Mouse (Mus musculus) ES-Bruce4 (cell line): Measurements from ENCODE around the gene Alkbh4. TPM values are rescaled to one million over a fixed set of nuclear protein-coding genes. Genes with fewer than 3 reads are reported as not detected.

Experiments used
- H3K27ac ChIP-seq: 2 replicates; pipeline ENCODE4 v1.5.1; 2012; ENCODE audit warnings: low read length, inconsistent platforms; ENCODE audit not compliant: insufficient read depth
- H3K27me3 ChIP-seq: 2 replicates; pipeline ENCODE4 v1.6.1; 2012; ENCODE audit warnings: mild to moderate bottlenecking, low read length, inconsistent platforms; ENCODE audit not compliant: control insufficient read depth, poor library complexity, insufficient read depth, severe bottlenecking
- H3K36me3 ChIP-seq: 2 replicates; pipeline ENCODE4 v1.6.1; 2012; ENCODE audit warnings: inconsistent platforms, mild to moderate bottlenecking, low read length, moderate library complexity; ENCODE audit not compliant: control insufficient read depth, poor library complexity, insufficient read depth, severe bottlenecking
- H3K4me1 ChIP-seq: one replicate; pipeline ENCODE4 v1.8.1; 2011; ENCODE audit warnings: low read length; ENCODE audit not compliant: control insufficient read depth, insufficient read depth
- H3K4me3 ChIP-seq: 2 replicates; pipeline ENCODE4 v1.5.1; 2011; ENCODE audit warnings: low read depth, mild to moderate bottlenecking, low read length
- H3K9ac ChIP-seq: 2 replicates; pipeline ENCODE4 v1.6.1; 2012; ENCODE audit warnings: low read depth, mild to moderate bottlenecking, inconsistent platforms; ENCODE audit not compliant: poor library complexity, severe bottlenecking
- H3K9me3 ChIP-seq: replicated peaks from 2 replicates; pipeline ENCODE4 v1.6.1; 2012; ENCODE audit warnings: mild to moderate bottlenecking, low read length, inconsistent platforms; ENCODE audit not compliant: control insufficient read depth, poor library complexity, insufficient read depth, severe bottlenecking
- CTCF ChIP-seq: IDR thresholded peaks from one replicate; pipeline ENCODE4 v1.8.1; 2011; ENCODE audit warnings: low read depth, low read length
- EP300 ChIP-seq: IDR thresholded peaks from 2 replicates; pipeline ENCODE4 v1.6.1; 2011; ENCODE audit warnings: low read depth, low read length; ENCODE audit not compliant: insufficient read depth
- POLR2A ChIP-seq: IDR thresholded peaks from one replicate; pipeline ENCODE4 v1.8.1; 2011; ENCODE audit warnings: low read length; ENCODE audit not compliant: insufficient read depth
- polyA plus RNA-seq: library from polyadenylated mRNA; stranded (reverse); fragments of >200 nt; gene quantifications from 2 replicates; pipeline ENCODE4 v1.2.4, GENCODE M21; 2011; ENCODE audit warnings: low read depth; ENCODE audit not compliant: missing spikeins, insufficient read depth, insufficient read length

Gene Alkbh4
- 8.7 and 10.6 TPM in 2 replicates for polyA plus RNA-seq

DNA sequence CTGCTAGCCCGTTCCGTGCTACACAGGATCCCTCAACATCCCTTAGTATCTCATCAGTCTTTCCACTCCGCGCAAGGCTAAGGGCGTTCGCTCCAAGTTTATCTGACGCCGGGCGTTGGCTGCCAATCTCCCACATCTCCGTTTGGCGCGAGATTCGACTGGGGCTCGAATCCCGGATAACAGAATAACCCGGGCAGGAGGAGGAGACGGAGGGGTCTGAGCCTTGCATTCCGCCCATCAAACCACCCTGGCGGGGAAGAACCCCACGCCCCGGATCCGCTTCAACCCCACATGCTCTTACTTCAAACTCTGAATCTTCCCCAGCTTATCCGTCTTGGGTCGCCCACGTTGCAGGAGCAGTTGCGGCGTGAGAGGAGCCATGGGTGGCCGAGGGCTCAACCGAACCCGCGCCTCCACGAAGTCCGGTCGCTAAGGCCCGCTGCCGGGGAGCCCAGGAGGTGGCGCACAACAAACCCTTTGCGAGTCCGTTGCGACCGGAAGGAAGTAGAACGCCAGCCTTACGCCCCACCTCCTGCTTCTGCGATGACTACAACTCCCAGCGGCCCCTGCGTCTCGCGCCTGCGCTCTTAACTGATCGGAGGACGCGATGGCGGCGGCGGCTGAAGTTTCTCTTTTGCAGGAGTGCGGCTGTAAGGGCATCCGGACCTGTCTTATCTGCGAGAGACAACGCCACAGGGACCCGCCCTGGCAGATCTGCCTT lies at the start of gene Alkbh4, which contains the start of gene Lrwd1:
Alkbh4 (plus strand) TSS at position 576 of the 721 bp plus-strand sequence.
Lrwd1 (minus strand) TSS at position 504 of the 721 bp plus-strand sequence.
- Histone ChIP-seq H3K27ac (no peak within 1 kb of the TSS), H3K4me3 (peak within 1 kb of the TSS; percentile 97), H3K9me3 (no peaks in the 10 kb centered on the region), H3K27me3 (no peaks in the 10 kb centered on the region), H3K4me1 (peaks cover 5% of the 10 kb centered on the region), H3K36me3 (no peaks in the 10 kb centered on the region), H3K9ac (peak within 1 kb of the TSS; percentile 82)
- TF ChIP-seq POLR2A (peak; percentile 69), EP300 (no peak), CTCF (peak; percentile 66)

GRCm38 (mm10) chr5:136086290-136086689 lies 49.7 kb upstream of the Alkbh4 start:
- no peaks in the 10 kb centered on the region for H3K27me3 ChIP-seq
- H3K27ac ChIP-seq: no peak overlapping the region
- H3K9me3 ChIP-seq: no peaks in the 10 kb centered on the region
- no peak overlapping the region for H3K9ac ChIP-seq
- no peaks in the 10 kb centered on the region for H3K36me3 ChIP-seq
- TF ChIP-seq POLR2A: no peak
- no peak for TF ChIP-seq EP300
- TF ChIP-seq CTCF: no peak
- no peaks in the 10 kb centered on the region for H3K4me1 ChIP-seq
- no peak overlapping the region for H3K4me3 ChIP-seq

DNA sequence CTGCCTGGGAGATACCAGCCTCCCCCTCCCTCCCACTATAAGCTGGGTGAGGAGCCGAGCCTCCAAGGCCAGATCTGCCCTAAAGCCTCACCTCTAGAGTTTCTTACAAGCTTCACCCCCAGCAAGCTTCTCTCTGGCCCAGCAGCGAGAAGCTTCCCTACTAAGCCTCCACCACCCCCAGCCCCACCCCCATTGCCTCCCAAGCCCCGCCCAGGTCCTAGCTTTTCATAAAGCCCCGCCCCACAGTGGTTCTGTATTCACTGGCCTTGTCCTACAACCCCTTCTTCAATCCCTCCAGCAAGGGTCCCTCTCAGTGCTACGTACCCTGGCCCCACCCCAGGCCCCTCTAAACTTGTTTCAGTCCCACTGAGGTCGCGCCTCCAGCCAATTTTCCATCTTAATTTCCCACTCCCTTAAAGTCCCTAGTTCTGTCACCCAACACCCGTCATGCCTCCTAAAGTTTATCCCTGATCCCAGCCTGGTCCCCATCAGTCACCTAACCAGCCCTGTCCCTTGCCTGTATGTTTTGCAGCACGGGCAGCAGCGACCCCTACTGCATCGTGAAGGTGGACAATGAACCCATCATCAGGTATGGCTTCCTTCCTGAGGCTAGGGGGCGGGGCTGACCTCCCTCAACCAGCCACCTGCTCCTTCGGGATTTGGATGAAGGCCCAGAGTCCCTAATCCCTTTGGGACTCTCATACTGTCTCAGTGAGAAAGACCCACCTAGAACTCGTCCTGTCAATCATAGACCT lies 46.9 kb upstream of the Alkbh4 start:
- TF ChIP-seq CTCF (peak; percentile 93), POLR2A (no peak), EP300 (peak; percentile 37; the same call in 1 of the 2 replicates)
- Histone ChIP-seq H3K9ac (no peak overlapping the region), H3K27me3 (no peaks in the 10 kb centered on the region), H3K4me1 (no peaks in the 10 kb centered on the region), H3K36me3 (no peaks in the 10 kb centered on the region), H3K9me3 (no peaks in the 10 kb centered on the region), H3K4me3 (no peak overlapping the region), H3K27ac (no peak overlapping the region)

GRCm38 (mm10) chr5:136091927-136092326 lies 44.0 kb upstream of the Alkbh4 start:
- no peak for TF ChIP-seq EP300
- TF ChIP-seq POLR2A: no peak
- no peak for TF ChIP-seq CTCF
- H3K9ac ChIP-seq: no peak overlapping the region
- no peaks in the 10 kb centered on the region for H3K36me3 ChIP-seq
- no peaks in the 10 kb centered on the region for H3K9me3 ChIP-seq
- no peak overlapping the region for H3K27ac ChIP-seq
- H3K4me1 ChIP-seq: peaks cover 5% of the 10 kb centered on the region
- no peaks in the 10 kb centered on the region for H3K27me3 ChIP-seq
- no peak overlapping the region for H3K4me3 ChIP-seq

DNA sequence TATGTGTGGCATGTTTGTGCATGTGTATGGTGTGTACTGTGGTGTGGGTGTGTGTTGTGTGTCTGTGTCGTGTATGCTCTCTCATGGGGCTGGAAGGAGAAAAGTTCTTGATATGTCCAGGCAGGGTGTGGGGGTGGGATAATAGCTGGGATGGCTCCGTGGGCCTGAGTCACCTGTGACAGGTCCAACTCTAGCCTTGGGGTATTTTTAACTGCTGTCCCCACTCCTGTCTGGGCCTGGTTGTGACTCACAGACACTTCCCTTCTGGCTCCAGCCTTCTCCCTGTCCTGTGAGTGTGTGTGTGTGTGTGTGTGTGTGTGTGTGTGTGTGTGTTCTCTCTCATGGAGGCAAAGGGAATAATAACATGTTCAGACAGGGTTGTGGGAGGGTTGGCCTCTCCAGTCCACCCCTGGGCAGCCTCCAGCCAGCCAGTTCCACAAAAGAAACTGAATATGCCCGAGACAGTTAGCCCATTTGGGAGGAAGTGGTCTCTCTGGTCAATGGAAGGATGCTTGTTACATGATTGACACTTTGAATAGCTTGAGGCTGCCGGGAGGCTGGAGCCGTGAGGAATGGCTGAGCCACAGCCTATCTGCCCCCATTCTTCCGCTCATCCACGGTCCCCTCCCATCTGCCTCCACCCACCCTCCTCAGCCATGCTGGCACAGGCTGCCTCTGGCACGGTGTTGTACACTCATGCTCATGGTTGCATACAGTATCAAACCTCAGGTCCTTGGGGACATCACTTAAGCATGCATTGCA lies 41.5 kb upstream of the Alkbh4 start:
- no peaks in the 10 kb centered on the region for H3K36me3 ChIP-seq
- TF ChIP-seq POLR2A: no peak
- no peak for TF ChIP-seq CTCF
- no peak for TF ChIP-seq EP300
- no peak overlapping the region for H3K4me3 ChIP-seq

More for the DNA sequence above, 41.5 kb upstream of the Alkbh4 start:
- Histone ChIP-seq H3K27ac (no peak overlapping the region), H3K9ac (no peak overlapping the region), H3K9me3 (no peaks in the 10 kb centered on the region), H3K27me3 (no peaks in the 10 kb centered on the region), H3K4me1 (peaks cover 7% of the 10 kb centered on the region)
